Mouse (Mus musculus): Measurements from ENCODE around the gene Arl15.

The Arl15 gene

DNA sequence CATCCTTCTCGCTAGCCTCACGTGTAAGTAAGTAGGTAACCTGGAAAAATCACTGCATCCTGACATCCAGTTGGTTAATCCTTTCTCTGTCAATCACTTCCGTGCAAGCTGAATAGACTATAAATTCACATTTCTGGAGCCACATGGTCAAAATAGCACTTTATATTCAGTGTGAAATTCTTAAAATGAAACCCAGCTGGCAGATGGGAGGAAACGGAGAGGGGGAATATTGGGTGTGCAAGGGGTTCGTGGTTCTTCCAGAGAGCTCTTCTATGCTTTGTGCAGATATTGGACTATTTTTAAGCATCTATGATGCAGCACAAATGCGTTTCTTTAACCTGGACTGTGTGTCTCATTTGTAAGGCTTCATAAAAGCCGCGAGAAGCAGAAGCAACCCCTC lies 344.6 kb downstream of the Arl15 start:
- no peak for DNase-seq (ENCODE audit: low read depth, low spot score)

DNA sequence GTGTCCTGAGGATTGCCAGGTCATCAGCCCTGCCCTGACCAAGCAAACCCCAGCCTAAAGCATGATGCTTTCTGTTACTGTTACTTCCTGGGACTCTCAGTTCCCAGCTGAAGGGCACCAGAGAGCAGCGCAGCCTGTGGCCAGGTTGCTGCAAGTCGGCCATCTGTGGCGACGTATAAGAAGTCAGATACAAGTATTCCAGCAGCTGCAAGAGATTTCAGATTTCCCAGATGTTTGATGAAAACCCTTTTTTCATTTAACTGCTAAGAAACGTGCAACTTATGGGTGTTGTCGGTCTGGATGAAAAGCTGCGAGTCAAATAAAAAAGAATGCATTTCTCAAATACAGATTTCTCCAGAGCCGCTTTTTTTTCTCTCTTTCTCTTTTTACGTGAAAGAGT lies 345.3 kb downstream of the Arl15 start:
- no peak for DNase-seq (ENCODE audit: low read depth, low spot score)

DNA sequence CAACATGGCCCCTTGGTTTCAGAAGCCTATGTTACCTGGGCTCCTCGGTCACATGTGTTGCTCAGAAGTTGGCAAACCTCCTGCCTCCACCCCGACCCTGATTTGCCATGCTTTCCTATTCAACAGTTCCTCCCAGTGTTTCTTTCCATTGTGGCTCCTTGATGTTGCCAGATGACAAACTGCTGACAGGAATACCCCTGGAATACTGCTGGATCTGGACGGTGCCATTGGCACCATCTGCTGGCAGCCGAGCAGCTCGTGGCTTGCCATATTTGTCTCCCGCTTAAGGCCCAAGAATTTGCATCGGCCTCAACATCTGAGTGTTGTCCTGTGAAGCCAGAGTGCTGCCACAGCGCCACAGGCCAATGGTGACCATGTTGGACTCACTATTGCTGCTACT lies 348.5 kb downstream of the Arl15 start:
- no peak for DNase-seq (ENCODE audit: low read depth, low spot score)

DNA sequence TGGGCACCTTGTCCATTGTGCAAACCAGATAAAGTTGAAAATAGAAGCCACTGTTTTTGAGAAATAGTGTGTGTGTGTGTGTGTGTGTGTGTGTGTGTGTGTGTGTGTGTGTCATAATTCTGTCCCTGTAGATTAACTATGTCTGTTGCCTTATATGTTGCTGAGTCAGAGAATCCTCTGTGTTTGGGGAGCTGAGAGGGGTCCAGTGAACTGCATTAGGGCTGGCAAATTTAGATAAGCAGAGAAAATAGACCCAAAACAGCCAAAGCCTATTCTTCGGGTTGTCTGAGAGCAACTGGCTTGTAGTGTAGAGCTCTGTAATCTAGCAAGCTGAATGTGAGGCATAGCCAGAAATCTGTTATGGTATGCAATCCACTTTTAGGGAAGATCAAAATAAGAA lies 348.9 kb downstream of the Arl15 start:
- no peak for DNase-seq (ENCODE audit: low read depth, low spot score)

DNA sequence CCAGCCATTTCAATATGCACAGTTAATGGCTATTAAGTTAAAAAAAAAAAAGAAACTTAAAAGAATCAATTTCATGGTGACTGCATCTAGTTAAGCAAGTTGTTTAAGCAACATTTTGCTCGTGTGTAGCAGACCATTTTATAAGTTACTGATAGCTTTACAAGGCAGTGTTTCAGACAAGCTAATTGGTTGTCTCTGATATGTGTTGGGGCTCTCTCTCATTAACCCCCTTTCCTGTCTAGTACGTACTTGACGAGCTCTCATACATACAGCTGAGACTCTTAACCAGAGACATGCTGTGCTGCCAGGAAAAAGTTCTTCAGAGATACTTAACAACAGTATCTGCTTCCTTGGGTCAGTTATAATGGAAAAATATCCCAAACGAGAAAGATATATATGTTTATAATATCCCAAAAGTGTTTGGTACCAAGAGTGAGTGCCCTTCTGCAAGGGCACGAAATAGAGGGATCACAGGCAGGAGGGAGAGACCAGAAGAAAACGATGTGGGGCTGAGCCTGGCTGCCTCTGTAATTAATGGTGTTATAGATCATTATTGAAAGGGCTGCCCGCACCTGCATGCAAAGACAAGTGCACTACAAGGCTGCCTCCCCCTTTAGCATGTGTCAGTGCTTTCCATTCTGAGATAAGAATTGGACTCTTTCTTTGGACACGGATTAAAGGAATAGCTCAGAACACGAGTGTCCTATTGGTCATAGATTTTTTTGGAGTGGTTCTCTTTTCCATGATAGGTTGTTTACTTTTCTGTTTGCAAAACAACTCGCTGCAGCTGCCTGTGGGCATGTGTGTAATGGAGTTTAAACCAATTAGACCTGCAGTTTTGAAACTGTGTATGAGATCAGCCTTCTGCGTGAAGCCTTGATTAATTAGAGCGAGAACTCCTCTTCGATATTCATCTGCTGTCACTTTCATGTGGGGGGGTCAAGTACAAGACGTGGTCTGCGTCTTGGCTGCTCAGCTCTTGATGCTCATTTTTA lies 350.0 kb downstream of the Arl15 start:
- DNase-seq (ENCODE audit: low read depth, low spot score) = no peak

DNA sequence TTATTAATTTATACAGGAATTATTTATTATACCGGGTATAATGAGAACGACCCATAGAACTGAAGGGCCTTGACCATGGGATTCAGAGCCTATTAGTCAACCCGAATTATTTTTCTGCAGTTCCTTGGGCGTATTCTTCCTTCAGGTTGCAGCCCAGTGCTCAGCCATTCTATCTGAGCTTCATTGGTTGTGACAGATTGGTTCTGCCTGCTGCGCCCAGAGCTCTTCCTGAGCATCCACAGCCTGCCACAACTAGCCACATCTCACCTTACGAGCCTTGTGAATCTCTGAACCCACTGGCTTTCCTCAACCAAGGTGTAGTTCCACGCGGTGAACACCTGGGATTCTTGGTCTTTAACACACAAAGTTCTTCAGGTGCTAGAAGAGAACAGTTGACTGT lies 350.9 kb downstream of the Arl15 start:
- DNase-seq (ENCODE audit: low read depth, low spot score) = no peak

DNA sequence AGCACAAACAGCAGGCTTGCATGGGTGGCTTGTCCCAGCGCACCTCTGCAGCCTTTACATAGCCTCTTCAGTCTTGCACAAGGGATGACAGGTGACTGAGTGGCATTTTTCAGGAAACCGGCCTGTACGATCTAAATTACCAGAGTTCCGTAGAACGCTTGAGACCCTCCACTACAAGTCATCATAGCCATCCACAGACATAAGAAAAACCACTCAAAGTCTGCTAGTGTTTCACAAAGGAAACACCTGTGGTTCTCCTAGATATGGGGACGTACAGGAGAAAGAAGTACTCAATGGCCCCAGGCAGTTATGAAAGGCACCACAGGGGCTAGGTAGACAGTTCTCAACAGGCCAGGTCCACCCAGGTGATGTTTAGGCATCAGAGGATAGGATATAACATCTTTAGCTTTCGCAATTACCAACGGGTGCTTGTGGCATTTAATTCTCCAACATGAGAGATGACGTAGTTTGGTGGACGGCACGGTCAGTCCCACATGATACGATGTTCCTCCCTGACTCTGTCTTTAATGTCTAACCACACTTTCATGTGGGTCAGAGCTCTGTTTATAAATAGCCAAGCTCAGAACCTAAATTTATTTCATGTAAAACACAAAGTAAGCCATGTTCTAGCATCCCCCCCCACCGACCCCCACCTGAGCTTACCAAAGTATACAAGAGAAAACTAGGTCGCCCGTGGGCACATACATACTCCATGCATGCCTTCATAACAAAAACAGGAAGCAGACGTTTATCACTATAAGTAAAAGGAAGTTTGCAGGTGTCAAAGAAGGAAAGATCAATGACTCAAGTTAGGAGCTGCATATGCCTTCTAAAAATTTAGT lies 356.8 kb downstream of the Arl15 start:
- no peak for DNase-seq (ENCODE audit: low read depth, low spot score)

DNA sequence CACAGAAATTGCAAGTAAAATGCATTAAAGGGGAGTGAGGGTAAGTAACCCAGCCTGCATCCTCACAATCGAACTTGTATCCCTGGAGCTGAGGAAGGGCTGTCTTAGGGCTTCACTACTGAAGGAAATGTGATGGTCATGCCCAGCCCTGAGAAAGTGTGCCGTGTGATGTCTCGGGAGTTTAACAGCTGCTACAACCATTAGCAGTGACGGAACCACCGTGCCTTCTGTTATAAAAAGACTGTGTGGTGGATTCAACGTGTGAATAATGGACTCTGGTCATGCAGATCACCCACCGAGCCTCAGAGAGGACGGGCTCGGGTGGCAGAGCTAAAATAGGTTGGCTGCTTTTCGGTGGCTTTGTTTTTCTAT lies 357.4 kb downstream of the Arl15 start:
- DNase-seq (ENCODE audit: low read depth, low spot score) = peak; percentile 61

DNA sequence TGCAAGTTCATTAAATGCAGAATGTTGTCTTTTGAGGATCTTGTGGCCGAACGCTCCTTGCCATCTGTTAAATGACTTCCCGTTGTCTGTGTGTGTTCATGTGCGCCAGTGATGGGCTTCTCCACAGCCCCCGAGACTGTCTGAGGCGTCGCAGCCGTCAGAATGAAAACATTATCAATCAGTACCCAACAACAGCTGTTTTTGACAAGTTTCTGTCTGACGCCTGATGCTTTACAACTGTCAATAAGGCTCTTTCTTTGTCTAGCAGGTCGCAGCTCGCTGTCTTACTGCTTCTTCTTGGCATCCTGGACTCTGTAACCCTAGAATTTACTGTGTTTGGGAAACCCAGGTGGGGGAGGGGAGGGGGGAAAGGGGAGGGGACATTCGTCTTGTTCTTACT lies 362.4 kb downstream of the Arl15 start:
- peak; percentile 54 for DNase-seq (ENCODE audit: low read depth, low spot score)

DNA sequence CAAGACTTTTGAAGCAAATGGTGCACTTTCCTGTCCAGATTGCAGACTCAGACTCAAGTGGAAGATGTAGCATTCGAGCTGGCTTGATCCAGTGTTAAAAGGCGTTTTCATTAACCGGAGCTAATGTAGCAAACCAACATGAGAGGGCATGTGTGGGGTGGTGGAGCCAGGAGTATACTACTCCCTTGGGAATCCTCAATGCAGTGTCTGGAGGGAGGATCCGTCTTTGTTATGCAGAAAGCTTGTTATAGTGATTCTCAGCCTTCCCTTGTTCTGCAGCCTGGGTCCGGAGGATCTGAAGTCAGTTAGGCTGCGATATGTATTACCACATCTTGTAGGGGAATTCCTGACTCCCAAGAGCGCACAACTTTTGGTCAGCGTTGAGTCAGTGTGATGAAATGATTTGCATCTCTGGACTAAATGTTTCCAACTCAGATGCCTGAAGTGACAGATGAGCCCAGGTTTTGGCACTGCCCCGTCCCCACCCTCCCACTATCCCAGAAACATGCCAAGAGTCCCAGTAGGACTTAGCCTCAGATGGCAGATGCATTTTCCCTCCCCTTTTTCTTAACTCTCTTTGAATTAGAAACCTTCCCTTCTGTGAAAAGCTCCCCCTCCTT lies 363.9 kb downstream of the Arl15 start:
- DNase-seq (ENCODE audit: low read depth, low spot score) = no peak

DNA sequence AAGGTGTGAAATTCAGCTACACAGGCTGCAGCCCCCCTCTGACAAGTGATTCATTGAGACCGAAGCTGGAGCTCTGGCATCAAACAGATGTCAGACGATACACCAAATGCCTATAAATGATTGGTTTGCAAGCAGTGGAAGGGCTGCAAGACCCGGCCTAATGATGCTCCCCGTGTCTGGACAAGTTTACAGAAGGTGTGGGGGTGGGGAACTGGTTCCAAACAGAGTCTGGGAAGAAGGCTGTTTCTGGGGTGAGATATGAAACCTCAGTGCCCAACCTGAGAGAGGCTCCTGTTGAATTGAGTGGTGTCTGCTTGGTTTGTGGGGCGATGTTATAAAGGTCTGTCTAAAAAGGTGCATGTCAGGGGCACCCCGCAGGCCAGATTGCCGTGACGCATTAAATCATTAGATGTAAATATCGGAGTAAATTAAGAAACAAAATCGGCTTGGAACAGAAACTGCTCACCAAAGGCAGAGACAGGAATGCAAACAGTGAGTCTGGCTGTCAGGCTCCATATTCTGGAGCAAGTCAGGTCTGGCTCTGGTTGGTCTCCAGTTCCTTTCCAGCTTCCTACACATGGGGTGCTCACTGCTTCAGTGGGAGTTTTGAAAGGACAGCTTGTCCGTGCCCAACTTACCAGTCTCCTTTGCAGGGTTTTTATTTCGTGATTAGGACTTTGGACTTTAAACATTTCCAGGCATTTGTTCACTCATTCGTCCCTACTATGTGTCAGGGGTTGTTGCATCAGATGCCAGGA lies 365.5 kb downstream of the Arl15 start:
- peak; percentile 59 for DNase-seq (ENCODE audit: low read depth, low spot score)

DNA sequence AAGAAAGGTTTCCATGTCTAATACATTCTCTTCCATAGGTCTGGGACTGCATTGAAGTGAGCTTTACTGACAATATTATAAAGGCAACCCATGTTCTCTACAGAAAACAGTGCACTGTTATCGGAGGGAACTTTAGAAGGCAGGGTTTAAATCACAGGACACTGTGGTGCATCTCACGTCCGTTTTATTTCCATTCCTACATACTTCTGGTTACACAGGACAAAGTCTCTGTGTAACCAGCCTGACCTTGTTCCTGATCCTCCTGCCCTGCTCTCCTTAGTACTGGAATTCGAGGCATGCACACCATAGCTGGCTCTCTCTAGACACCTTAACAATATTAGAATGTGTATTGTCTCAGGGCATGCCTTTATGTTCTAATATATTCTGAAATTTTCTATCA lies 368.4 kb downstream of the Arl15 start:
- DNase-seq (ENCODE audit: low read depth, low spot score) = no peak

DNA sequence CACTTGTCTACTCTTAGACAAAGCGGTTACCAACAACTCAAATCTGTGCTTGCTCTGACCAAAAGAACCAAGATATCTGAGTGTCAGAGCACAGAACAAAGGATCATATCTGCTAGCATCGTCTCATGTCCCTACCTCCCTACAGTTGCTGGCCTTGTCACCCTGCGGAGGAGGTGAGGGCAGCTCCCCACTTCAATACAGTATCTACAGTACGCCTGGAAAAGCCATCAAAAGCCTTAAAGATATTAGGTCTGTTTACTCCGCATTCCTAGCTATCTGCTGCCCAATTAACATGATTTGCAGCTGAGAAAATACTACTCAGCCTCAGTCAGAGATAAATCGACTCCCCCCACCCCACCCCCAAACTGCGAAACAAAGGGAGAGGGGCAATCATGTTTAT lies 371.3 kb downstream of the Arl15 start:
- peak; percentile 23 for DNase-seq (ENCODE audit: low read depth, low spot score)

DNA sequence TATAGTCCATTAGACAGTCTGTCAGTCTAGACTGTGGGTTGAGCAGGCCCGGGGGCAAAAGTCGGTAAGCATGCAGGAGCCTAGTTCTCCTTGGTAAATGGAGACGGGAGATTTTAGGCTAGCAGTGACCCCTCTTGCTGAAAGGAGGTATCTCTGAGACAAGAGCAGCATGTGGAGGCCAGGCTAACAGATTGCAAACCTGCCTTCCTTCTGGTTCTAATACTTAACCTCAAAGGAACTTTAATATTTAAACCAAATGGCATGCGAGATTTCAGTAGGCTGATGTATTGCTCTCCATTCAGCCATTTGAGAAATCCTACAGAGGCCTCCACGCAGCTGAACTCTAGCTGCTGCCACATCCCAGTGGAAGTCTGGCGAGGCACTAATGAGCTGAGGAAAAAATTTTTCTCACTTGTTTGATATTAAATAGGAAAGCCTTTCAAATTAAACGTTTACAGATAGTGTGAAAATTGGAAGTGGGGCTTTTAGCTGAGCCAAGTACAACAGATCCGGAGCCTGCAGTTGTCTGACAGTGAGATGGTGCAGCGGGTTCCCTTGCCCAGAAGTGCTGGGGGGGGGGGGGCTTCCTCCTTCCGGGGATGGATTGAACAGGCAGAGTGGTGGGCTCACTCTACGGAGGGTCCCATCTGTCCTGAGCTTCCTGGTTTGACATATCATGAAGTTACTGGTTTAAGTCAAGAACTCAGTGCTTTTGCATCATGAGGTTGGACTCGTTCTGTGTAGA lies 372.3 kb downstream of the Arl15 start:
- peak; percentile 51 for DNase-seq (ENCODE audit: low read depth, low spot score)

DNA sequence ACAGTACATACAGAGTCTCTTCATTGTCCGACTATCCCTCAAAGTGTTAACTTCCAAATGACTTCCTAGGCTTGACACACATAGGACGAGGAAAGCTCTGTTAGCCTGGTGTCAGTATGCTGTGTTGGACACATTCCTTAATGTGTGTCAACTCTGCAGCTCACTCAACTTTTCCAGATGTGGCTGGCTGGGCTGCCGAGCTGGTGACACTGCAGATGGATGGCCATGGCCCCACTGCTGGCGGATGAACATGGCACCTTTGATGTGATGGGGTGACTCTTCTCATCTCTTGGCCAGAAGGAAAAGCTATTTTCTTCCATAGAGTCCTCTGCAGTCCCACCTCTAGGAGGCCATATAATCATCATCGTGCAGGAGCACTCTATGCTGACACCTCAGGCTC lies 375.8 kb downstream of the Arl15 start:
- DNase-seq (ENCODE audit: low read depth, low spot score) = peak; percentile 36

DNA sequence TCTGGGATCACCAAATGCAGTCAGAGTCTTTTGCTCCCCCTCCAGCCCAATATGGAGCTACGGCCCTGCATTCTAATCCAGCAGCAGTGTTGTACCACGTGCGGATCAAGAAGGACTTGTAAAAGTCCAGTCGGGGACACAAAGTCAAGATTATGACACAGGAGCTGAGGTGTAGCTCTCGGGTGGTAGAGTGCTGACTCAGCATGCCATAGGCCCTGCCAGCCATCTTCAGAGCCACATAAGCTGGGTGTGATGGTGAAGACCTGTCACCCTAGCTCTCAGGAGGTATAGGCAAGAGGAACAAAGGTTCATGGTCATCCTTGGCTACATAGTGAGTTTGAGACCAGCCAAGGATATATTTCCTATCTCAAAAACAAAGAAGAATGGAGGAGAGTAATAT lies 377.2 kb downstream of the Arl15 start:
- no peak for DNase-seq (ENCODE audit: low read depth, low spot score)

DNA sequence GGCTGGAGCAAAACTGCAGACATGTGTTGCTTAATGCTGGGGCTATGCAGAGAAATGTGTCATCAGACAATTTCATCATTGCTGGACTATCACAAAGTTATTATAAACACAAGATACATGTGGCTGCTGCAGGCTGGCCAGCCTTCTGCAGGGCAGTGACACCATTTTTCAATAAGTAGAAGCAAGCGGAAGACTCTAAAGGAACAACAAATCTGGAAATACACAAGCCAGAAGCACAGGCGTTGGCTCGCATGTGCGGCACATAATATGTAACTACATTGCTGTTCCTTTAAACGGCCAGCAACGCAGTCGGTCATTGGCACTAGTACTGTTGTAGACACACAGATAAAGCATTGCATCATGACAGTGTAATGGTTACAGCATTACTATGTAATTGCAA lies 393.8 kb downstream of the Arl15 start:
- DNase-seq (ENCODE audit: low read depth, low spot score) = no peak

DNA sequence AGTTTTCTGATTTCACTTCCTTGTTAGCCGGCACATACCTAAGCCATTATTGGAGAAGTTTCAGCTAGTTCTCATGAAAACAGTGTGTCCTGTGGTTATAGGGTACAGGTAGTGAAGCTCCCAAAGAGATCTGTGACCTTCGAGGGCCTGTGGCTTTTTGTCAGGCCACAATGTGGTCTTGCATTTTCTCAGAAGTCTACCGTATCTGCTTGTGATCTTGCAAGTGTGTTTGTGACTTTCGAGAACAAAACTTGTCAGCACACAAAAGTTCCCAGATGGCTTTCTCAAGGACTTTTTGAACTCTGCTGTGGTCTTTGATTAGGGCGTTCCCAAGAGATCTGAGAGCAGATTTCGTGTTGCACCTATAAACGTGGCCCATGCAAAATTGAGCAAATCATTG lies 394.5 kb downstream of the Arl15 start:
- DNase-seq (ENCODE audit: low read depth, low spot score) = no peak

DNA sequence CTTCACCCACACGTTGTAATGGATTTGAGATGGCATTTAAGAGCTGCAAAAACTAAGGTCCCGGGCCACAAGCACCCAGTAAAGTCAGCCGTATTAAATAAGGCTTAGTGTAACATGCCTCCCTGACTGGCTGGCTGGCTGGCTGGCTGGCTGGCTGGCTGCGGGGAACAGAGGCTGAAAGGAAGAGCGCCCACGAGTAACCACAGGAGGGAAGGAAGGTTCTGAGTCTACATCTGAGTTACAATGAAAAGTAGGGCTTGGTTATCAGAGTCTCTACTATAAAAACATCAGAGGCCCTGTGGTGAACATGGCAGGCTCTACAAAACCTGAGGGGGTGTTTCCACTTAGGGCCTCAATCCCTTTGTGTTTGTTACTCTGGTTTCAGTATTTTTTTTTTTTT lies 395.1 kb downstream of the Arl15 start:
- no peak for DNase-seq (ENCODE audit: low read depth, low spot score)

DNA sequence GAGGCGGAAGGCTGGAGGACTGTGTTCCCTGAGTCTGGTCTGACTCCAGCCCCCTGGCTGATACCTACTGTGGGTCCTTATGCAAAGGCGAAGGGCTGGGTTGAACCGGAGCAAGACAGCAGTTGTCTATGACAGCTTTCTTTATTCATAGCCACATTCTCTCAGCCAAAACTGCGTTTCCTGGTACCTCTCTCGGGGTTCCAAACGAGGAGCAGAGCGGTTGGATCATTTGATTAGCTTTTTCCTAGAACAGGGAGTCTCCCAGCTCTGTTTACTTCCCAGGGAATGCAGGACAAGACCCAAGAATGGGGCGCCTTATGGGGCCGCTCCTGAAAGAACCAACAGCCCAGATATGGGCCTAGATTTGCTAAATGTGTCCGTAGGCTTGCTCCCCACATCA lies 396.6 kb downstream of the Arl15 start:
- DNase-seq (ENCODE audit: low read depth, low spot score) = no peak

DNA sequence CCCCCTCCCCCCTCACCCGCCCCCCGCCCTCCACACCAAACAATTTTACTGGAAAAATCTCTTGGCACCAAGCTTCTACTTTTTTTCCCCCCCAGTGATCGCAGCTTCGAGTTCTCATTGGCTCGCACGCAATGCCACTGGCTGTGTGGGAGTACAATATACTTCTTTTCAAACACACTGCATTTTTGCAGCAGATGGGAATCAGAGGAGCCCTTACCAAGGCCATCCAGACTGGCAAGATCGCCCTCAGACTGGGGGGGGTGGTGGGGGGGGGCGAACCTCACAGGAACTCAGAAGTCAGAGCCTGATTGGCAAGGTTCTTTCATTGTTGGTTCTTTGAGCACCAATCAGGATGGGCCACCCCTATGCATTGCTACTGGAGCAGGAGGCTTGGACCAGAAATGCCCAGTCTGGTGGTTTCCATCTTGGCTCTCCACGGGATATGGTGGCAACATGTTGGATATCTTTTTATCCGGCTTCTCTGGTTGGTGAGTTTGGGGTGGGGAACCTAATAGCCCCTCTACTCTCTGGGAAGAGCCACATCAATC lies 404.0 kb downstream of the Arl15 start:
- no peak for DNase-seq (ENCODE audit: low read depth, low spot score)

Measured in mesoderm, embryonic 11.5 days (tissue).